In genomic region chr13:99414352-99414742, GRCm38 (mm10) we compare ENCODE assay signal across 14 mouse cellular contexts.
A peak's percentile ranks its signal among the peaks of the same experiment; 100 is the strongest.
DNase-seq lines count a peak whose midpoint lies in the region; ATAC-seq lines count a peak whose summit lies in the region.
"Had no signal": no experiment of that assay in that cellular context is flagged by ENCODE, and none has a peak within 500 bp of the region (broad histone marks: within the 10 kb centered on the region; RNA-seq: fewer than 3 reads in every experiment).

No protein-coding gene starts in this region.

- no peaks in the 10 kb centered on the region for H3K9me3 ChIP-seq in kidney, embryonic 14.5 days (ENCODE audit: control insufficient read depth, low read length)
- no peaks in the 10 kb centered on the region for H3K9me3 ChIP-seq in embryonic facial prominence, embryonic 13.5 days
- no peaks in the 10 kb centered on the region for H3K9me3 ChIP-seq in limb, embryonic 13.5 days

- H3K27me3 ChIP-seq in kidney, embryonic 14.5 days (ENCODE audit: control insufficient read depth, insufficient read depth, low read length): no peaks in the 10 kb centered on the region
- H3K27me3 ChIP-seq in embryonic facial prominence, embryonic 13.5 days: no peaks in the 10 kb centered on the region
- H3K27me3 ChIP-seq in limb, embryonic 13.5 days: no peaks in the 10 kb centered on the region
- H3K27me3 ChIP-seq: CH12.LX had no signal

- H3K4me3 ChIP-seq in kidney, embryonic 14.5 days (ENCODE audit: low read length): no peak overlapping the region
- H3K4me3 ChIP-seq in embryonic facial prominence, embryonic 13.5 days: no peak overlapping the region
- H3K4me3 ChIP-seq in limb, embryonic 13.5 days: no peak overlapping the region

- 47% methylated on average over 10 of the region's 10 CpGs for WGBS in kidney, embryonic 14.5 days
- WGBS in embryonic facial prominence, embryonic 13.5 days: 42% methylated on average over 10 of the region's 10 CpGs
- WGBS in limb, embryonic 13.5 days: 17% methylated on average over 10 of the region's 10 CpGs

- H3K9ac ChIP-seq in kidney, embryonic 14.5 days (ENCODE audit: low read depth, low read length): no peak overlapping the region
- 0 out of 2 replicates have a peak overlapping the region, but pooled peaks have one; percentile 40 for H3K9ac ChIP-seq in embryonic facial prominence, embryonic 13.5 days
- H3K9ac ChIP-seq in limb, embryonic 13.5 days: 0 out of 2 replicates have a peak overlapping the region, but pooled peaks have one; percentile 39

- H3K27ac ChIP-seq in kidney, embryonic 14.5 days (ENCODE audit: low read depth, low read length): 0 out of 2 replicates have a peak overlapping the region, but pooled peaks have one; percentile 10
- H3K27ac ChIP-seq in embryonic facial prominence, embryonic 13.5 days: peak overlapping the region; percentile 66
- peak overlapping the region; percentile 53; the same call in 1 of the 2 replicates for H3K27ac ChIP-seq in limb, embryonic 13.5 days

- DNase-seq in kidney, postnatal 4 days: no peak
- peak; percentile 31 for DNase-seq in ZHBTc4 (ENCODE audit: low read depth, low spot score)
- no peak for DNase-seq in gastrocnemius, adult 18-20 months (ENCODE audit: low spot score)
- DNase-seq in adipocyte (ENCODE audit: low spot score): no peak
- DNase-seq: adrenal gland, postnatal 25 days; heart, postnatal 14 days; kidney, adult 8-10 months; lung, postnatal 14 days; thymus, postnatal 25 days had no signal

- H3K4me2 ChIP-seq in kidney, embryonic 14.5 days (replicated peaks; ENCODE audit: low read depth, low read length): no peak overlapping the region
- H3K4me2 ChIP-seq in embryonic facial prominence, embryonic 13.5 days: no peak overlapping the region
- peak overlapping the region; percentile 30 for H3K4me2 ChIP-seq in limb, embryonic 13.5 days (replicated peaks)
- H3K4me2 ChIP-seq: liver, embryonic 11.5 days had no signal

- peaks cover 29% of the 10 kb centered on the region for H3K36me3 ChIP-seq in kidney, embryonic 14.5 days (ENCODE audit: control insufficient read depth, insufficient read depth, low read length)
- H3K36me3 ChIP-seq in embryonic facial prominence, embryonic 13.5 days: peaks cover 53% of the 10 kb centered on the region
- H3K36me3 ChIP-seq in limb, embryonic 13.5 days: peaks cover 50% of the 10 kb centered on the region

- H3K4me1 ChIP-seq in kidney, embryonic 14.5 days (ENCODE audit: control insufficient read depth, insufficient read depth, low read length): peaks cover 18% of the 10 kb centered on the region; the same call in 1 of the 2 replicates
- peaks cover 45% of the 10 kb centered on the region for H3K4me1 ChIP-seq in embryonic facial prominence, embryonic 13.5 days
- H3K4me1 ChIP-seq in limb, embryonic 13.5 days: peaks cover 39% of the 10 kb centered on the region

- peak; percentile 40 for ATAC-seq in kidney, embryonic 14.5 days (ENCODE audit: low FRiP score, low TSS enrichment)
- ATAC-seq in embryonic facial prominence, embryonic 13.5 days (ENCODE audit: insufficient number of reproducible peaks, insufficient read depth, low FRiP score, low TSS enrichment, low read depth): no peak
- ATAC-seq in limb, embryonic 13.5 days (ENCODE audit: low FRiP score, low read depth): peak; percentile 44

Comparison
In these comparisons a context has a peak if more than half of its experiments do, and no peak if none do; other contexts are left out.
1. H3K27ac ChIP-seq: peak in every context shown above with its lines; median percentile 66 in embryonic facial prominence, embryonic 13.5 days; 53 in limb, embryonic 13.5 days; 10 in kidney, embryonic 14.5 days.